Mouse (Mus musculus): Measurements from ENCODE around the gene E2f6. TPM values are rescaled to one million over a fixed set of nuclear protein-coding genes. Genes with fewer than 3 reads are reported as not detected.

E2f6 gene
- total RNA-seq (2021): 10 to 100 TPM; 57.2 to 60.9 TPM
- long read RNA-seq, experiment 1, transcript E2f6-202 (4 exons, 3,018 nt): minor isoform, 5 of 116 reads
- long read RNA-seq, experiment 1, transcript E2f6-201 (7 exons, 2,418 nt): major isoform, 53 of 116 reads
- long read RNA-seq, experiment 1, transcript E2f6-204 (8 exons, 2,362 nt): minor isoform, 46 of 116 reads
- long read RNA-seq, experiment 1, partial matches to known transcripts: 8 of 116 reads
- long read RNA-seq, experiment 1, other reads (novel, unspliced or antisense): 3 of 116 reads
- long read RNA-seq, experiment 2, transcript E2f6-204 (8 exons, 2,362 nt): major isoform, 57 of 121 reads
- long read RNA-seq, experiment 2, transcript E2f6-201 (7 exons, 2,418 nt): minor isoform, 45 of 121 reads
- long read RNA-seq, experiment 2, partial matches to known transcripts: 4 of 121 reads
- long read RNA-seq, experiment 2, other reads (novel, unspliced or antisense): 11 of 121 reads

DNA sequence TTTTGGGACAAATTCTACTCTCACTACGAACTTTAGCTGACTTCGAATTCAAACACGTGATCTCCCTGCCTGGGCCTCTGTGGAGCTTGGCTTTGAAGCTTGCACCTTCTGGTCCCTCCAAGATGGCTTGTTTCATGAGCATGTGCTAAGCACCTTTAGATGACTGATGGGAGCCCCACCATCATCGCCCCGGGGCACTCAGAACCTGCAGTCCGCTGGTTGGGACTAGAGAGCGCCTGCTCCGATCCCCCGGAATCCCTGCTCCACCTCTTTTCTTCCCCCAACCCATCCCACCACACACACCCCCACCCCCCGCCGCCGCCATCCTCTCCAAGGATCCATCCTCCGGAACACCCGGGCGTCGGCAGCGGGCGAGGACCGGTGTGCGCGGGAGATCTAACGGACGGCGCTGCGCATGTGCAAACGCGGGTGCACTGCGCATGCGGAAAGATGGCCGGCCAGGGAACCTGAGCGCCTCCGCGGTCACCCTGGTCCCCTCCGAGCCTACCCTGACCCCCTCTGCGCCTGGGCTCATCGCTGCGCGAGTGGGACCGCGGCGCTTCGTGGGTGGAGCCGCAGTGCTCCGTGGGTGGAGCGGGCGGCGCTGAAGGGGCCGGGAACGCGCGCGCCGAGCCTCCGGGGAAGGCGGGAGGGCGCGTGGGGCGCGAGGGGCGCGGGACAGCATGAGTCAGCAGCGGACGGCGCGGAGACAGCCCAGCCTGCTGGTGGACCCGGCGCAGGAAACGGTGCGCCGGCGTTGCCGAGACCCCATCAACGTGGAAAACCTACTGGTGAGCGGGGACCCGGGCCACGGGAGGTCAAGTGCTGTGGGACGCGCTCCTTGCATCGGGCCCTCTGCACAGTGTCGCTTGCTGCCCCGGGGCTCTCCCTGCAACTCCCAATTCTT, at the start of gene E2f6:
E2f6 (plus strand) TSS at position 439 of the 907 bp plus-strand sequence.
- peak; percentile 85 for DNase-seq

DNA sequence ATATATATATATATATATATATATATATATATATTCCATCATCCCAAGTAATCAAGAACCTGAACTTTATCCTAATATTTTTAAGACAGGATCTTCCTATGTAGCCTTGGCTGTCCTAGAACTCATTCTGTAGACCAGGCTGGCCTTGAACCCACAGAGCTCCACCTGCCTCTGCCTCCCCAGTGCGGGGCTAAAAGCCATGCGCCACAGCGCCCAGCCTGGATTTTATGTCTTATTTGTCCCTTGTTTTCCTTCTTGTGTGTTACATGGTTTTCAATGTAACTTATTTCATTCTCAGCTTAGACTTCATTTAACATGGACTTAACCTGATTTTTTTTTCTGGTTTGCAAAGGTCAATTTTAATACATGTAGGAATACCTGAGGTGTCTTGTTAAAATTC, 49.3 kb upstream of the E2f6 start:
- no peak for DNase-seq

DNA sequence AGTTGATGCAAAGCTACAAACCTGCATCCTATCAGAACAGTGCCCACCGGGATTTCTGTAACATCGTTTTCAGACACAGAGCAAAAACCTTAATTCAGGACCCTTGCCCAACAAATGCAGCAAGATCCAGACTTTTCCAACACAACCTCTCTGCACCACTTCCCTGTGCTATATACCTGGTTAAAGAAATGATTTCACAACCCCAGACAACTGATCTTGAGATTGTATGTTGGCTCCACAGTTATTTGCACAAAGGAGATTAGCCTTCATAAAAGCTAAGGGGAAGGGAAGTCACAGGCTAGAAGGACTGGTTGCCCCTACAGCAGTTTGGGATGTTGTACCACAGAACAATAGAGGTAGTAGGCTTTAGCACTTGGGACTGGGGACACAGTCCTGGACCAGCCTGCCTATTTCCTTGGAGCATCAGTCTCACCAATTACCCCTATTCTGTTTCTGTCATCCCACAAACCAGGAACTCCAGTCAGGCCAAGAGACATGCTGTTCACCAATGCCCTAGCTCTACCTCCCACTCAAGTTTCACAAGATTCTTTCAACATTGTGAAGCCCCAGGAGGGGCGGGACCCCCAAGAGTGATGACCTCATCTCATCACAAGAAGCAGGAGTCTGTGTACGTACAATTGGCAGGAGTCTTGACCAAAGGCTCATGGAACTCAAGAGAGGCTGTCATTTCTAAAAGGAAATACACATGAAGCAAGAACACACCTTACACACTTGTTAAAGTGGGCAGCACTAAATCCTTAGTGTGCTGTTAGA, 46.9 kb upstream of the E2f6 start:
- DNase-seq: no peak

DNA sequence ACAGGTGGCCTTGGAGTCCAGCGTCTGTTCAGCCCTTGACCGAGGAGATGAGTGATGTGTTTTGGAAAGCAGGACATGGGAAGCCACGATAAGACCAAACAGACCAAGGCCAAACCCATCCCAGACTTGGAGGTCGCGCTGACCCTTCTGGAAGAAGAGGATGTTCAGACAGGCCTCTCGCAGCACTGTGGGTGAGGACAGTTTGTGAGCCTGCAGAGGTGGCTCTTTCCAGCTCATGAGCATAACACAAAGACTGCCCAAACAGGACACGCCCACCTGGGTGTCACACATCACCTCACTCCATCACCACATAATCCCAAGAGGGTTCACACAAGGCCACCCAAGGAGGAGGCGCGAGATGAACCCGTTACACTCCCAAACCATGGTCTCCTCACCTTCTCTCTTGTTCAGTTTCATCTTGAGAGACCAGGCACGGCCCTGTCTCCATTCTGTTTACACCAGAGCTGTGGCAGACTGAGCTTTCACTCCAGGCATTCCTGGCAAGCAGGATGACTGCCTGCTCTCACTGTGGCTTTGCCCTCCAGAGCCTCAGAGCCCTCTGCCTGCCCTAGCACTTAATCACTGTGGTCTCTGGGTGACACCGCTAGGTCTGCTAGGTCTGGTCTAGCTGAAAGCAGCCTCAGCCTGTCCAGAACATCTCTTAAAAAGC, 45.9 kb upstream of the E2f6 start:
- DNase-seq: no peak

DNA sequence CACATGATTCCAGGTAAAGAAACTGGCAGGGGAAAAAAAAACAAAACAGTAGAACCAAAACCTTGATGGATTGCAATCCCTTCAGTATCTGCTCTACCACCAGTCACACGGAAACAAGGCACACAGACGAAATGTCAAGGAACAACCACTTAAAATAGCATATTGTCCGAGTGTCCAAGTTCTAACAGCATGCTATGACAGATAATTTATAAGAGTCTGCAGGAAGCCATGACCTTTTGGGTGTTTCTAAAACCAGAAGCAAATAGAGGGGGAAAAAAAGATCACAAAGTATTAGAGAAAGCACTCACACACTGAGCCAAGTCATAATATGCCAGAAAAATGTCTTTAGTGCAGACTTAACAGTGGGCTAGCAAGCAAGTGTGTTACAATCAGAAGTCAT, 42.5 kb upstream of the E2f6 start:
- DNase-seq: no peak

DNA sequence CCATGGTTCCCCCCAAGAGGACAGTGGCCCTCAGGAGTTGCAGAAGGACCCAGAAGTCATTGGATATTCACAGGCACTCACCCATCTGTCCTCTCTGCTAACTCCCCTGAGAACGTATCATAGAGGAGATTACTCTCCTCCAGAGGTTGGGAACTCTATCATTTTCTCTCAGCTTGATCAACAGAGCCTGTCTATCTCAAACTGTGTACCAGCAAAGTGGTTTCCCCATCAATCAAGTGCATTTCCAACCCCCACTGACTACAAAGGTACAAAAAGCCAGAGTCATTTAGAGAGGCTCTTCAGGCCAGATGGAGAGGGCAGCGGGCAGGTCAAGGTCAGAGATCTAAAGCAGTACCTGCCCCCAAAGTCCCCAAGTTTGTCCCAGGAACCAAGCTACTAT, 42.1 kb upstream of the E2f6 start:
- no peak for DNase-seq

DNA sequence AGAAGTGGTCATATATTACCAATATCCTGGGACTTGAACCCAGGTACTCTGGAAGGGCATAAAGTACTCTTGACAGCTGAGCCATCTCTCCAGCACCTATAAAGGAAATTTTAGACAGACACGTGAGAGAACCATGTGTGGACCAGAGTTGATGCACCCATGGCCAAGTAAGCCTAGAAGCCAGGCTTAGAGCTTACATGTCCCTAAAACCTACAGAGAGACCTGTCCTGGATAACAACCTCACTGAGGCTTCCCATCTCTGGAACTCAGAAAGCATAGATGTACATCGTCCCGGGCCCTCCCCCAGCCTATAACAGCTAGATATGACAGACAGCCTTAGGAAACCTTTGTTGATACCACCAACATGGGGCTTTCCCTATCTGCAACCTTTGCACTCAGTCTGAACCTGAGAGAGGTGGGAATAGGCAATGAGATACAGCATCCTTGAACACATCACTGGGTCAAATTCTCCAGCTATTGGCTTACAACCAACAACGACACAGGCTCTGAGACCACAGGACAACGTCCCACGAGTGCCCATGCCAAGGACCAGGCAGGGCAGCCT, 41.1 kb upstream of the E2f6 start:
- no peak for DNase-seq

DNA sequence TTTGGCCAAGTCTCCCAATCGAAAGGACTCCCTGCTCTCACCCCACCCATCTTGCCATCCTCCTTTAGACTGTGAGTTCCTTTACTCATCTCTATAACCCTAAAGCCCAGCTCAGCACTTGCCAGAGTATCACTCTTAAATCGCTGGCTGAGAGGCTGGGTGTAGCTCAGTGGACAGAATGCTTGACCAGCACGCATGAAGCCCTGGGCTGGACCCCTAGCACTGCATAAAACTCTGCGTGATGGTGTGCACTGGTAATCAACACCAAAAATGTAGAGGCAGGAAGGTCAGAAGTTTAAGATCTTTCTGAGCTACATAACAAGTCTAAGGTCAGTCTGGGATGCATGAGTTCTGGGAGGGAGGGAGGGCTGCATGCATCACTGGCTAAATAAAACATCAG, 36.2 kb upstream of the E2f6 start:
- DNase-seq: no peak

DNA sequence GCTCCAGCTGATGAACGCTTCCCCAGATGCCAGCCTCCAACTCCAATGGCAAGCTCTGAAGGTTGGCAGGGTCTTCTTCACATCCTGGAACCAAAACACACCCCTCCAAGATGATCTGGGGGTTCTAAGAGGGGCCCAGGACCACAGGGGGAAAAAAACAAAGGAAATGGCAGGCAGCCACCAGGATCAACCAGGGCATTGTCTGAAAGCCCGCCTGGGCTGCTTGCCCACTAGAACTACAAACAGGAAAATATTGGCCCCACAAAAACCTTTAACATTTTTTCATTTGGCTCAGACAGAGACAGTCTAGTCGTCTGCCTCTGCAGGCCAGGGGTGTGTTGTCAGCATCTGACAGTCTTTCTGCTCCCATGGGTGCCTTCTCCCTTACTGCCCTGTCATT, 35.4 kb upstream of the E2f6 start:
- no peak for DNase-seq

DNA sequence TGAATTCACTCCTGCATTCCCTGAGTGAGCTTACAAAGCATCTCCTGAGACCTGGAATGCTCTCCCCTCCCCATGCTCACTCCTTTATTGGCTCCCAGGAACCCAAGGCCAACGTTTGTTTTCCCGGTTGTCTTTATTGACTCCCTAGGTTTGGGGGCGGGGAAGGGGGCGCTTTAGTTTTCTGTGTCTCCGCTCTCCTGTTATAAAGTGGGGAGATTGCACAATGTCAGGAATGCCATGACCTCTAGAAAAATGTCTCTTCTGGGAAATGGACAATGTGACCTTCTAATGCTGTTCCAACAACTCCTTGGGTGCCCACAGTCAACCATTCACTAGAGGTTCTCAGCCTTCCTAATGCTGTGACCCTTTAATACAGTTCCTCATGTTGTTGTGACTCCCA, 32.2 kb upstream of the E2f6 start:
- no peak for DNase-seq

DNA sequence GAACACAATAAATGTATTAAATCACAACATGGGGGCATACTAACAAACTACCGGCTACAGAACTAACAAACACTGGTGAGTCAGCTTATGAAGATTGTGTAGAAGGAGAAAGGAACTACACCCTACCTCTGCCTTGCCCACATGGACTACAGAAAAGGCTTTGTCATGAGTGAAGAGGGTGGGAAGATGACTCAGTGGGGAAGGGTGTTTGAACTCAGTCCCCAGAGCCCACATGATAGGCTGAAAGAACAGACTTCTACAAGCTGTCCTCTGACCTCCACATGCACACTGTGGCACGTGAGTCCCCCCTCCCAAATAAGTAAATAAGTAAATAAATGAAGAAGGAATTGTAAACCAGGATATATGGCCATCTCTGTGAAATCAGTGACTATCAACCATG, 31.6 kb upstream of the E2f6 start:
- DNase-seq: no peak

DNA sequence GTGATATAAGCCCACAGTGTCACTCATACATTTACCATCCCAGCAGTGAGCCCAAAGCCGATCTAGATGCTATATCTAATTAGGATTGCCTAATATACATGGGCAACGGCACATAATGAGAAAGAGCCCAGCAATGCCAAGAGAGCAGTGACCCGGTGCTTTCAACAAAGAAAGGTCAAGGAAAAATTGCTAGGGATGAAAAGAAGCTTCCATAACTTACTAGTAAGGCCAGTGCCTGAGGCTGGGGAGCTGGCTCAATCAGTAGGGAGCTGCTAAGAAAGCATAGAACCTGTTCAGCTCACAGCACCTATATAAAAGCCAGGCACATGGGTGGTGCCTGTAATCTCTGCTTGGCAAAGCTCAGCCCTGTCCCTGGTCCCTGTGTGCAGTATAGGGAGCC, 30.4 kb upstream of the E2f6 start:
- no peak for DNase-seq

DNA sequence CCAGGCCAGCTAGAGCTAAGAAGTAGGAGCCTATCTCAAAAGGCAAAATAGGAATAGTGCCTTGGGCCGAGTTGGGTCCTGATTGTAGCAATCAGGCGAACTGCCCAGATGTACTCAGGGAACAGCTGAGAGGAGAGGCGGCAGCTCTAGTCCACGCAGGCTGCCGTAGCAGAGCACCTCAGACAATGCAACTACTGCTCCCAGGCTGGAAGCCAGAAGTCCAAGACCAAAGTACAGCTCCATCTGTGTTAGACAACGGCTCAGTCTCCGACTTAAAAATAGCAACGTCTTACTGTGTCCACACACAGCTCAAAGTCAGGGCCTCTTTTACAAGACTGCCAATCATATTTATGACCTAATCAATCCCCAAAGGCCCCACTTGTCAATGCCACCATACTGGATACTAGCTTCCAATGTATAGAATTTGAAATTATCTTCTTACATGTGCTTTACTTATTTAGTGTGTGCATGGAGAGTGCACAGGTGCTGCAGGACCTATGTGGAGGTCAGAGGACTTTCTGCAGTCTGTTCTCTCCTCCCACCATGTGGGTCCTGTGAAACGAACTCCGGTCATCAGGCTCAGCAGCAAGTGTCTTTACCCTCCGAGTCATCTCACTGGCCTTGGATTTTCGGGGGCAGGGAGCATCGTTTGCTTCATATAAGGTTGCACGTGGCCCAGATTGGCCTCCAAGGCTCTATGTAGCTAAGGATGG, 29.6 kb upstream of the E2f6 start:
- DNase-seq: no peak

DNA sequence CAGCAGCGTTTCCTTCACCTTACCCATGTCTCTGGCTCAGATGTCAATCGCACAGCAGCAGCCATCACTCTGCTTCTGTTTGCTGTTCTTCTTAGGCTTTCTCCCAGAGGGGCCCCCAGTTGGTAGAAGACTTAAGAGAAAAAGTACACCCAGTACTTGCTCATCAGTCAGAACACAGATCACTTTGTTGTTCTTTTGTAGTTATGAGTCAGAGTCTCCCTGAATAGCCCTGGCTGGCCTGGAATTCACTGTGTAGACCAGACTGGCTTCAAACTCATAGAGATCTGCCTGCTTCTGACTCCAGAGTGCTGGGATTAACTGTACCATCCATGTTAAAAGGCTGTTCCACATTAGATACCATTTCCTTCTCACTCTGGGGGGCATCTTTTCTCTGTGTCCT, 22.2 kb upstream of the E2f6 start:
- no peak for DNase-seq

DNA sequence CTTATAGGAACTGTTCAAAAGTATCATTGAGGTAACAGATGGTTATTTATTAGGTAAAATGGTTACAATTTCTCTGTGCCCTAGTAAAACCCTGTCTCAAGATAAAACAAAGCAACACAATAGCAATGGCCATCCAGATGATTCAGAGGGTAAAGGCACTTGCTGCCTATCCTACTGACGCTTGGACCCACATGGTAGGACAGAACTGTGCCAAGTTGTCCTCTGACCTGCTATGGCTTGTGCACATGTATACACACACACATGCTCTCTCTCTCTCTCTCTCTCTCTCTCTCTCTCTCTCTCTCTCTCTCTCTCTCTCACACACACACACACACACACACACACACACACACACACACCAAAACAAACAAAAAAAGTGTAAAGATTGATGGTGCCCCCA, 21.6 kb upstream of the E2f6 start:
- no peak for DNase-seq

DNA sequence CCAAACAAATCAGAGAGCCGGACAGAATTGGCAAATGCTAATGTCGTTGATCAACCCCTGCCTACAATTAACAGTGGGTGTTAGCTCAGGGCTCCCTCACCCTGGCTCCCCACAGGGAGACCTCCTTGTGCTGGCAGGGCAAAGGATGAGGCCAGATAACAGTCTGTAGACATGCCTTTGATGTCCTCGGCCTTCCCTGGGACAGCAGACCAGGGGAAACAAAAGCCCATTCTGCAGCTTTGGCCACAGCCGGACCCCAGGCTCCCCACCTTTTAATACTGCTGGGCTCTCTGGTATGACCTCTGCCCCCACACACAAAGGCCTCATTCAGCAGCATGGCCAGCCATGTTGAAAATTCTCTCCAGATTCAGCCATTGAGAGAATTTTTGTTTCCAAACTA, 21.0 kb upstream of the E2f6 start:
- DNase-seq: no peak

DNA sequence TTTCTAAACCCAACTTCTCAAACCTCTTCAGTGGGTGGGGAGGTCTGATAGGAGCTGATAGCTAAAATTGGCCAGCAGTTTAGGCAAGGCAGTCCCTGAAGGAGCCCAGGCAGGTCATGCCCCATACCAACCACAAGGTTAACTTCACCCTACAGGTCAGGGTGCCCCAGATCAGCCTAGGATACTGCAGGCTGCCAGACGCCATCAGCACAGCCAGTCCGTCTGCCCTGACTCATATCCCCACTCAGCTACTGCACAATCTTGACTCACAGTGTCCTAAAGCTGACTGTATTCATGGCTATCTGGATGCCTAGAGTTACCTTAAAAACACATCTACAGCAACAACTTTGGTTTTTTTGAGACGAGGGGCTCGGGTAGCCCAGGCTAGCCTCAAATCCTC, 20.3 kb upstream of the E2f6 start:
- DNase-seq: no peak

DNA sequence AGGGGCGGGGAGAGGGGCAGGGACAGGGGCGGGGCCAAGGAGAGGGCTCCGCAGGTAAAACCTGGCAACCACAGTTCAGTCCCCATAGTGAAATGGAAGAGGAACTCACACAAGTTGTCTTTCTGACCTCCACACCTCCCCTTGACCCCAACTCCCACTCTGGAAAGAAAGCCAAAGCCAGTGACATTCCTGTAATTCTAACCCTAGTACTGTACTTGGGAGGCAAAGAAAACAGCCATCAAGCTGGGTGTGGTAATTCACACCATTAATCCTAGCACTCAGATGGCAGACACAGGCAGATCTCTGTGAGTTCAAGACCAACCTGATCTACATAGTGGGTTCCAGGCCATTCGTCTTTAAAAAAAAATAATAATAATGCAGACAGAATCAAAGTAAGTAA, 17.4 kb upstream of the E2f6 start:
- no peak for DNase-seq

DNA sequence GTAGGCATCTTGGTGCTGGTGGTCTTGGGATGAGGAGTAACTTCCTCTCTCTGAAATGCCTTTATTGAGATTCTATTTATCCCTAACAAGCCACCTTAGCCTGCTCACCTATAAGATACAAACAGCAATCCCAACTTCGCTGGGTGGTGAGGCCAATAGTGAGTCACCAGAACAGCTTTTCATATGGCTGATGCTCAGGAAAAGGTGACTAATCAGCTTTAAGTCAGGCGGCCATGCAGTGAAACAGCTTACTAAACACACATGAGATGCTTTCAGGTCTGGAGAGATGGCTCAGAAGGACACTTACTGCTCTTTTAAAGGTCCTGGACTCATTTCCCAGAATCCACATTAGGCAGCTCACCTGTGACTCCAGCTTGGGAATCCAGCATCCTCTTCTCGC, 15.0 kb upstream of the E2f6 start:
- no peak for DNase-seq

DNA sequence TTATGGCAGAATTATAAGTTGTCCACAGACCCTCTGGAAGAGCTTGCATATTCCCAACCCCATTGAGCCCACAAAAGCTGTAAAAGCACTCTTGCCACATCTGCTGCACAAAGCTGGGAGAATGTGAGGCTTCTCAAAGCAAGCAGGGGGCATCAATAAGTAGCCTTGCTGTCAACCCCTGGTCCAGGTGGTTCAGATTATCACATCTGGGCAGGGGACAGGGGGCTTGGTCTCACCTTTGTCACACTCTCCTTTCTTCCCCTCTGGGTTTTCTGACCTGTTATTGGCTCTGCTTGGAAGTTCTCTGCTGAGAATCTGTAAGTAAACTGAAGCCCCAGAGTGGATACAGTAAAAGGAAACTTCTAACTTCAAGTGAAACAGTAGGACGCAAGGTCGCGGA, 11.9 kb upstream of the E2f6 start:
- DNase-seq: no peak

DNA sequence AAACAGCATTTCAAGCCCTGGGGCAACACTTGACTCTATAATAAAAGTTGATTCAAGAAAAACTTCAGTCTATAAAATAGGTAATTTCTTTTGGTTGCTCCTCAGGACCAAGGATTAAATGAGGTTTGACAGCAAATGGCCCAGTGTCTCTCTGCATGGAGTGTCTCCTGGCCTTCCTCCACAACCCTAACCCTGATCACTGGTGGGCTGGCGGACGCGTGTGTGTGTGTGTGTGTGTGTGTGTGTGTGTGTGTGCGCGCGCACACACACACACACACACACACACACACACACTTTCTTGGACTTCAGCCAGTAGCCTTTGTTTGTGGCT, 10.9 kb upstream of the E2f6 start:
- DNase-seq: no peak
